Mouse (Mus musculus) megakaryocyte, embryonic 14.5 days (primary cell): ENCODE data around the gene Efl1. TPM values are rescaled to one million over a fixed set of nuclear protein-coding genes. Genes with fewer than 3 reads are reported as not detected.
"Not testable (repeated sequence)": the region's sequence is repeated elsewhere in the genome, so short reads cannot be mapped to it uniquely, and the experiment has no call there.

ENCODE experiments used
- H3K27me3 ChIP-seq: replicated peaks from 2 replicates; pipeline ENCODE3; 2012; ENCODE audit warnings: inconsistent platforms
- H3K36me3 ChIP-seq: replicated peaks from 2 replicates; pipeline ENCODE3; 2012; ENCODE audit warnings: low read length, inconsistent platforms, mixed read lengths
- H3K4me1 ChIP-seq: 2 replicates; pipeline ENCODE4 v1.6.1; 2012; ENCODE audit warnings: inconsistent platforms
- H3K4me3 ChIP-seq: replicated peaks from 2 replicates; pipeline ENCODE3; 2012; ENCODE audit warnings: moderate library complexity, mild to moderate bottlenecking, inconsistent platforms
- H3K9me3 ChIP-seq: 2 replicates; pipeline ENCODE4 v1.6.1; 2012; ENCODE audit warnings: inconsistent platforms
- FLI1 ChIP-seq: IDR thresholded peaks from 2 replicates; pipeline ENCODE4 v1.6.1; 2012; ENCODE audit warnings: low read length, inconsistent platforms, mixed read lengths
- GATA1 ChIP-seq: IDR thresholded peaks from 3 replicates; pipeline ENCODE4 v1.6.1; 2012; ENCODE audit warnings: mixed read lengths, low read length, inconsistent platforms, borderline replicate concordance
- polyA plus RNA-seq: library from polyadenylated mRNA; stranded (reverse); fragments of >175 nt; gene quantifications from 2 replicates; pipeline ENCODE4 v1.2.3, GENCODE M21; 2012; ENCODE audit warnings: low replicate concordance; ENCODE audit not compliant: insufficient read depth

Efl1 gene
- polyA plus RNA-seq, 1 experiment, result 3.8 TPM

- Histone ChIP-seq H3K4me3 (no peak overlapping the region), H3K4me1 (peaks cover 62% of the 10 kb centered on the region), H3K27me3 (no peaks in the 10 kb centered on the region), H3K9me3 (no peaks in the 10 kb centered on the region), H3K36me3 (peaks cover 75% of the 10 kb centered on the region)
- no peak for TF ChIP-seq FLI1
- no peak for TF ChIP-seq GATA1
Measured at GRCm38 (mm10) chr7:82752171-82753085, 104.0 kb downstream of the Efl1 start.

GRCm38 (mm10) chr7:82755602-82756155 lies 107.3 kb downstream of the Efl1 start:
- Histone ChIP-seq H3K27me3 (no peaks in the 10 kb centered on the region), H3K9me3 (no peaks in the 10 kb centered on the region), H3K4me3 (no peak overlapping the region), H3K4me1 (peaks cover 34% of the 10 kb centered on the region), H3K36me3 (peaks cover 71% of the 10 kb centered on the region)
- TF ChIP-seq FLI1 (no peak), GATA1 (no peak)

DNA sequence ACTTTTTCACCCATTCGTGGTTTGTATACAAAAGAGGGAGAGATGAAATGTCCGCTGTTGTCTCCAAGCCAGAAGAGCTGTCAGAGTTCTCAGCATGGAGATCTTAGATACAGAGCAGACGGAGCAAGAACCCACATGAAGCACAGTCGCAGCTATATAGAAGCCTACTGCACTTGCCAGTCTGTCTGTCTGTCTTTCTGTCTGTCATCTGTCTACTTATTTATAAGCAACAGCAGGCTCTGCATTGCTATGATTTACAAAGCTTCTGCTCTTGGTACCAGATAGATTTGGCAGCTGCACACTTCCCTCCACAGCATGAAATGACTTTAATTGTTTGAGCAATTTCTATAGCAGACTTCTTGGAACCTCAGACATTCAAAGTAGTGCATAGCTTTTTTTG lies 110.1 kb downstream of the Efl1 start:
- no peaks in the 10 kb centered on the region for H3K9me3 ChIP-seq
- no peak overlapping the region for H3K4me3 ChIP-seq
- peaks cover 67% of the 10 kb centered on the region for H3K36me3 ChIP-seq
- no peaks in the 10 kb centered on the region for H3K27me3 ChIP-seq
- H3K4me1 ChIP-seq, result peaks cover 14% of the 10 kb centered on the region; the same call in 1 of the 2 replicates
- no peak for TF ChIP-seq GATA1

GRCm38 (mm10) chr7:82759091-82759490 lies 110.7 kb downstream of the Efl1 start:
- no peaks in the 10 kb centered on the region for H3K27me3 ChIP-seq
- peaks cover 65% of the 10 kb centered on the region for H3K36me3 ChIP-seq
- H3K4me1 ChIP-seq, result peaks cover 14% of the 10 kb centered on the region; the same call in 1 of the 2 replicates
- H3K4me3 ChIP-seq, result no peak overlapping the region
- no peaks in the 10 kb centered on the region for H3K9me3 ChIP-seq
- no peak for TF ChIP-seq GATA1
- no peak for TF ChIP-seq FLI1

- H3K4me1 ChIP-seq, result peaks cover 11% of the 10 kb centered on the region
- H3K9me3 ChIP-seq, result no peaks in the 10 kb centered on the region
- no peak overlapping the region for H3K4me3 ChIP-seq
- peaks cover 73% of the 10 kb centered on the region for H3K36me3 ChIP-seq
- TF ChIP-seq FLI1, result no peak
- no peak for TF ChIP-seq GATA1
- H3K27me3 ChIP-seq, result no peaks in the 10 kb centered on the region
Measured at GRCm38 (mm10) chr7:82764951-82765350, 116.5 kb downstream of the Efl1 start.

DNA sequence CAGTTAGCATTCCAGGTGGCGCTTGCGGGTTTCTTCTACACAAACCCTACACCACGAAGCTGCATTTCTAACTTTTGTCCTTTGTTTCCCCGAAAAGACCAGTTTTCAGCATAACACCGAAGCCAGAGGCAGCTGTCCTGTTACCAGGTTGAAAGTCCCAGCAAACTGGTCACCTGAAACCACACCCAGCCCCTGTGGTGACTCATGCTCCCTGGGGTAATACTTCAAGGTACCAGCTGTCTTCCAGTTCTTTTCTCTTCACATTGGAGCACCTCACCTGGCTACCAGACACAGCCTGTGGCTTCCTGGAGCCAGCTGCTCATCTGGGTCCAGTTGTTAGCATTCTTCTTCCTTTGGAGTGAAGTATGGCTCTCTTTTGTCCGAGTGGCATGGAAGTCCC lies 118.2 kb downstream of the Efl1 start:
- Histone ChIP-seq H3K36me3 (peaks cover 74% of the 10 kb centered on the region), H3K4me1 (peaks cover 11% of the 10 kb centered on the region), H3K27me3 (no peaks in the 10 kb centered on the region), H3K4me3 (no peak overlapping the region), H3K9me3 (peaks cover 7% of the 10 kb centered on the region)
- no peak for TF ChIP-seq FLI1
- TF ChIP-seq GATA1, result no peak

DNA sequence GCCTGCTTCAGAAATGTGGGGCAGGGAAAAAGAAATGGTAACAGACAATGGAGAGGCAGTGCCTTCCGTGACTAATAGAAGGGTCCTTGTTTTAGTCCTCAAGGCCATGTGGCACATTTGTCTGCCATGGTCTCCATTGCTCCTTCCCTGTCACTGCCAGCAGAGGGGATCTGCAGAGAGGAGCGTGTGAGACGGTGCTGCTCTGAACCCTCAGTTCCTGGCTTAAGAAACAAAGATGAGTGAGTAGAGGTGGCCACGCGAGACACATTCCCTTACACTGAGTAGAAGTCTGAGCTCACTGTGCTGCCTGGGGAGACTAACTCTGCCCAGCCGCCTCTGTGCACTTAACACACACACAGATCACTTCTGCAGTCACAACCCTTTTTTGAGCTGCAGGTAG lies 121.8 kb downstream of the Efl1 start:
- peaks cover 6% of the 10 kb centered on the region for H3K4me1 ChIP-seq
- no peak for TF ChIP-seq GATA1
- H3K36me3 ChIP-seq, result peaks cover 76% of the 10 kb centered on the region
- no peaks in the 10 kb centered on the region for H3K27me3 ChIP-seq
- peaks cover 8% of the 10 kb centered on the region for H3K9me3 ChIP-seq
- H3K4me3 ChIP-seq, result no peak overlapping the region

DNA sequence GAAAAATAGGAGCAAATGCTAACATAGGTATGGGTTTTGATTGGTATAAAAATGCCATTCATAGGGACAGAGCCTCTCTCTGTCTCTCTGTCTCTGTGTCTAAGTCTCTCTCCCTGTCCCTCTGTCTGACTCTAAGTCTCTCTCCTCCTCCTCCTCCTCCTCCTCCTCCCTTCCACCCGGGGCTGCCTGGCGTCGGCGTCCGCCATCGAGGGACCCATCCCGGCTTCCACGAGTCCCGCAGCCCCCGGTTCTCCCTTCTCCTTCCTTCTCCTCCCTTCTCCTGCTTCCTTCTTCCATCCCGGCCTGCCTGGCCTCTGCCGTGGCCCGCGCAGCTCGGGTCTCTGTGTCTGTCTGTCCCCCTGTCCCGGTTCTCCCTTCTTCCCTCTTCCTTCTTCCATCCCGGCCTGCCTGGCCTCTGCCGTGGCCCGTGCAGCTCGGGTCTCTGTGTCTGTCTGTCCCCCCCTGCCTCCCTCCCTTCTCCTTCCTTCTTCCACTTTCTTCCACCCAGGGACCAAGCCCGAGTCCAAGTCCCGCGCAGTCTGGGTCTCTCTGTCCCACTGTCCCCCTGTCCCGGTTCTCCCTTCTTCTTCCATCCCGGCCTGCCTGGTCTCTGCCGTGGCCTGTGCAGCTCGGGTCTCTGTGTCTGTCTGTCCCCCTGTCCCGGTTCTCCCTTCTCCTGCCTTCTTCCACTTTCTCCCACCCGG lies 122.7 kb downstream of the Efl1 start:
- peaks cover 73% of the 10 kb centered on the region for H3K36me3 ChIP-seq
- H3K4me3 ChIP-seq, H3K9me3 ChIP-seq, H3K27me3 ChIP-seq, H3K4me1 ChIP-seq: not testable (repeated sequence)

DNA sequence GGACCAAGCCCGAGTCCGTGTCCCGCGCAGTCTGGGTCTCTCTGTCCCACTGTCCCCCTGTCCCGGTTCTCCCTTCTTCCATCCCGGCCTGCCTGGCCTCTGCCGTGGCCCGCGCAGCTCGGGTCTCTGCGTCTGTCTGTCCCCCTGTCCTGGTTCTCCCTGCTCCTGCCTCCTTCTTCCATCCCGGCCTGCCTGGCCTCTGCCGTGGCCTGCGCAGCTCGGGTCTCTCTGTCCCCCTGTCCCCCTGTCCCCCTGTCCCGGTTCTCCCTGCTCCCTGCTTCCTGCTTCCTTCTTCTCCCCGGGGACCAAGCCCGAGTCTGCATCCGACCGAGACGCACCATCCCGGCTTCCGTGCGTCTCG lies 123.2 kb downstream of the Efl1 start:
- H3K9me3 ChIP-seq, H3K4me1 ChIP-seq, H3K27me3 ChIP-seq, H3K4me3 ChIP-seq: not testable (repeated sequence)
- peaks cover 73% of the 10 kb centered on the region for H3K36me3 ChIP-seq

- Histone ChIP-seq H3K36me3 (peaks cover 78% of the 10 kb centered on the region), H3K4me3 (no peak overlapping the region), H3K4me1 (0 out of 2 replicates have a peak, but pooled peaks cover 2% of the 10 kb centered on the region), H3K9me3 (peaks cover 8% of the 10 kb centered on the region), H3K27me3 (no peaks in the 10 kb centered on the region)
- no peak for TF ChIP-seq GATA1
- no peak for TF ChIP-seq FLI1
Measured at GRCm38 (mm10) chr7:82772481-82772880, 124.1 kb downstream of the Efl1 start.
